ENCODE assay signal across 13 mouse cellular contexts in genomic region chr9:97996349-97996748, GRCm38 (mm10). TPM values are rescaled to one million over a fixed set of nuclear protein-coding genes. Genes with fewer than 3 reads are reported as not detected.
DNase-seq lines count a peak whose midpoint lies in the region; ATAC-seq and TF ChIP-seq lines count a peak whose summit lies in the region.
"Had no signal": no experiment of that assay in that cellular context is flagged by ENCODE, and none has a peak within 500 bp of the region (broad histone marks: within the 10 kb centered on the region; RNA-seq: fewer than 3 reads in every experiment).

No protein-coding gene starts in this region.

- no peaks in the 10 kb centered on the region for H3K9me3 ChIP-seq in hindbrain, embryonic 14.5 days (ENCODE audit: control insufficient read depth, low read length)
- no peaks in the 10 kb centered on the region for H3K9me3 ChIP-seq in hindbrain, embryonic 13.5 days
- no peaks in the 10 kb centered on the region for H3K9me3 ChIP-seq in midbrain, postnatal 0 days (ENCODE audit: low read length)
- H3K9me3 ChIP-seq in midbrain, embryonic 10.5 days (replicated peaks): no peaks in the 10 kb centered on the region
- H3K9me3 ChIP-seq: embryonic facial prominence, embryonic 15.5 days; liver, embryonic 15.5 days; neural tube, embryonic 12.5 days had no signal

- ATAC-seq in hindbrain, embryonic 14.5 days (ENCODE audit: low FRiP score): no peak; the same call in 1 of the 2 replicates
- no peak for ATAC-seq in hindbrain, embryonic 13.5 days (ENCODE audit: low FRiP score)
- peak; percentile 47; the same call in 1 of the 2 replicates for ATAC-seq in midbrain, postnatal 0 days (ENCODE audit: low FRiP score)
- no peak for ATAC-seq in erythroid progenitor cell, adult 5-6 weeks (replicated peaks; ENCODE audit: low FRiP score, poor library complexity, severe bottlenecking)

- H3K4me2 ChIP-seq in hindbrain, embryonic 14.5 days (replicated peaks): no peak overlapping the region
- H3K4me2 ChIP-seq in hindbrain, embryonic 13.5 days: no peak overlapping the region
- H3K4me2 ChIP-seq in midbrain, postnatal 0 days (ENCODE audit: low read depth, low read length, poor library complexity, severe bottlenecking): no peak overlapping the region
- H3K4me2 ChIP-seq: embryonic facial prominence, embryonic 15.5 days; liver, embryonic 15.5 days; neural tube, embryonic 12.5 days had no signal

- 76% methylated on average over 5 of the region's 5 CpGs for WGBS in hindbrain, embryonic 14.5 days
- WGBS in hindbrain, embryonic 13.5 days: 71% methylated on average over 5 of the region's 5 CpGs
- WGBS in midbrain, postnatal 0 days: 68% methylated on average over 5 of the region's 5 CpGs
- 87% methylated on average over 5 of the region's 5 CpGs for WGBS in midbrain, embryonic 10.5 days

- H3K36me3 ChIP-seq in hindbrain, embryonic 14.5 days (replicated peaks; ENCODE audit: control insufficient read depth, insufficient read depth): no peaks in the 10 kb centered on the region
- no peaks in the 10 kb centered on the region for H3K36me3 ChIP-seq in hindbrain, embryonic 13.5 days
- no peaks in the 10 kb centered on the region for H3K36me3 ChIP-seq in midbrain, postnatal 0 days (ENCODE audit: insufficient read depth, low read length)
- H3K36me3 ChIP-seq in midbrain, embryonic 10.5 days: no peaks in the 10 kb centered on the region
- H3K36me3 ChIP-seq: embryonic facial prominence, embryonic 15.5 days; liver, embryonic 15.5 days; neural tube, embryonic 12.5 days had no signal

- no peaks in the 10 kb centered on the region; the same call in 1 of the 2 replicates for H3K27me3 ChIP-seq in hindbrain, embryonic 14.5 days (ENCODE audit: control insufficient read depth, insufficient read depth, low read length)
- 0 out of 2 replicates have a peak, but pooled peaks cover 2% of the 10 kb centered on the region for H3K27me3 ChIP-seq in hindbrain, embryonic 13.5 days
- H3K27me3 ChIP-seq in midbrain, postnatal 0 days (ENCODE audit: insufficient read depth, low read length): no peaks in the 10 kb centered on the region
- no peaks in the 10 kb centered on the region for H3K27me3 ChIP-seq in midbrain, embryonic 10.5 days (ENCODE audit: low read depth, poor library complexity, severe bottlenecking)
- H3K27me3 ChIP-seq: embryonic facial prominence, embryonic 15.5 days; liver, embryonic 15.5 days; neural tube, embryonic 12.5 days had no signal

- no peak overlapping the region for H3K27ac ChIP-seq in hindbrain, embryonic 14.5 days
- H3K27ac ChIP-seq in hindbrain, embryonic 13.5 days: no peak overlapping the region
- H3K27ac ChIP-seq in midbrain, postnatal 0 days (ENCODE audit: low read depth, low read length): no peak overlapping the region
- no peak overlapping the region for H3K27ac ChIP-seq in midbrain, embryonic 10.5 days (replicated peaks)
- H3K27ac ChIP-seq: embryonic facial prominence, embryonic 15.5 days; kidney, postnatal 0 days; liver, embryonic 15.5 days; neural tube, embryonic 12.5 days had no signal

- no peak overlapping the region for H3K9ac ChIP-seq in hindbrain, embryonic 14.5 days
- H3K9ac ChIP-seq in hindbrain, embryonic 13.5 days: no peak overlapping the region
- no peak overlapping the region for H3K9ac ChIP-seq in midbrain, postnatal 0 days (replicated peaks; ENCODE audit: low read length, poor library complexity, severe bottlenecking)
- H3K9ac ChIP-seq: embryonic facial prominence, embryonic 15.5 days; liver, embryonic 15.5 days; neural tube, embryonic 12.5 days had no signal

- H3K4me1 ChIP-seq in hindbrain, embryonic 14.5 days (replicated peaks; ENCODE audit: control insufficient read depth, insufficient read depth, low read length): peaks cover 6% of the 10 kb centered on the region; the same call in 1 of the 2 replicates
- H3K4me1 ChIP-seq in hindbrain, embryonic 13.5 days (replicated peaks): peaks cover 14% of the 10 kb centered on the region
- H3K4me1 ChIP-seq in midbrain, postnatal 0 days (ENCODE audit: insufficient read depth, low read length): no peaks in the 10 kb centered on the region
- 0 out of 2 replicates have a peak, but pooled peaks cover 5% of the 10 kb centered on the region for H3K4me1 ChIP-seq in midbrain, embryonic 10.5 days
- H3K4me1 ChIP-seq: embryonic facial prominence, embryonic 15.5 days; liver, embryonic 15.5 days; neural tube, embryonic 12.5 days had no signal

- peak; percentile 68 for DNase-seq in hindbrain, embryonic 14.5 days (ENCODE audit: low spot score)
- DNase-seq in midbrain, postnatal 0 days (ENCODE audit: low spot score): peak; percentile 83
- no peak for DNase-seq in midbrain, embryonic 10.5 days (ENCODE audit: low spot score)
- DNase-seq in adrenal gland, postnatal 25 days: peak; percentile 38
- peak; percentile 61 to 78 for DNase-seq in cerebellum, postnatal 25 days
- DNase-seq in c-Kit-positive CD71-positive TER-119-positive erythroid progenitor cells, embryonic 14.5 days (ENCODE audit: low spot score): no peak
- DNase-seq: thymus, postnatal 4 days had no signal

- no peak for TF ChIP-seq CTCF in midbrain, postnatal 0 days (IDR thresholded peaks at IDR 0.05)

- no peak overlapping the region for H3K4me3 ChIP-seq in hindbrain, embryonic 14.5 days (replicated peaks; ENCODE audit: low read length)
- no peak overlapping the region for H3K4me3 ChIP-seq in hindbrain, embryonic 13.5 days
- H3K4me3 ChIP-seq in midbrain, postnatal 0 days (ENCODE audit: low read depth, low read length): no peak overlapping the region
- no peak overlapping the region for H3K4me3 ChIP-seq in midbrain, embryonic 10.5 days
- H3K4me3 ChIP-seq: embryonic facial prominence, embryonic 15.5 days; liver, embryonic 15.5 days; neural tube, embryonic 12.5 days had no signal

RNA-seq across cellular contexts. Expression of gene Clstn2, which starts 36.6 kb away (rescaled TPM):
- polyA plus RNA-seq in hindbrain, embryonic 14.5 days (2014; fragmentation: Nextera tagmentation; extraction: Ambion mirVana): 19.6 and 21.4 TPM in 2 replicates
- 10.4 and 11.9 TPM in 2 replicates for polyA plus RNA-seq in hindbrain, embryonic 13.5 days (2015; fragmentation: Nextera tagmentation; extraction: Ambion mirVana)
- 45.7 and 52.0 TPM in 2 replicates for total RNA-seq in midbrain, postnatal 0 days (2014; rRNA removed)
- polyA plus RNA-seq in midbrain, postnatal 0 days (2015; fragmentation: Nextera tagmentation; extraction: Ambion mirVana): 9.2 and 9.8 TPM in 2 replicates
- polyA plus RNA-seq in midbrain, embryonic 10.5 days (2016; fragmentation: Nextera tagmentation; extraction: Ambion mirVana): 0.96 and 1.0 TPM in 2 replicates
- total RNA-seq in adrenal gland, postnatal 25 days (2021): 5.5 and 5.6 TPM in 2 replicates
- total RNA-seq in erythroid progenitor cell, adult 5-6 weeks (2015; ENCODE audit: low replicate concordance): not detected in 2 replicates
- total RNA-seq in erythroid progenitor cell, adult 5-6 weeks (2017; ENCODE audit: low replicate concordance): not detected in 2 replicates

Comparison
In these comparisons a context has a peak if more than half of its experiments do, and no peak if none do; other contexts are left out.
1. DNase-seq: peak in hindbrain, embryonic 14.5 days (single experiment), midbrain, postnatal 0 days (single experiment), adrenal gland, postnatal 25 days (single experiment) and cerebellum, postnatal 25 days (2 of 2); none in midbrain, embryonic 10.5 days (single experiment) and c-Kit-positive CD71-positive TER-119-positive erythroid progenitor cells, embryonic 14.5 days (single experiment).